Mouse (Mus musculus): ENCODE data around the gene Arhgap27. TPM values are rescaled to one million over a fixed set of nuclear protein-coding genes. Genes with fewer than 3 reads are reported as not detected.

Gene Arhgap27
- total RNA-seq, 1 experiment from 2014 or later = 81.4 TPM

Other genes starting within 250 kb of the Arhgap27 start
- gene Hexim1, start 247.5 kb downstream of the Arhgap27 start, total RNA-seq (2017) = 103 and 105 TPM in 2 replicates
- gene Hexim2, start 231.3 kb downstream of the Arhgap27 start, total RNA-seq (2017) = 1.1 and 1.5 TPM in 2 replicates
- 383 and 400 TPM in 2 replicates for gene Fmnl1, start 192.6 kb downstream of the Arhgap27 start, total RNA-seq (2017)
- not detected in 2 replicates for gene 1700023F06Rik, start 155.1 kb downstream of the Arhgap27 start, total RNA-seq (2017)
- gene Spata32, start 145.3 kb downstream of the Arhgap27 start, total RNA-seq (2017) = not detected in 2 replicates
- 43.5 and 50.7 TPM in 2 replicates for gene Map3k14, start 96.2 kb downstream of the Arhgap27 start, total RNA-seq (2017)
- 28.5 and 29.7 TPM in 2 replicates for gene Plekhm1, start 49.0 kb upstream of the Arhgap27 start, total RNA-seq (2017)
- under 0.01 TPM in 1 of 2 replicates, not detected in the other for gene Lrrc37a, start 140.9 kb upstream of the Arhgap27 start, total RNA-seq (2017)

All from neutrophil, adult 5-6 weeks (primary cell).